Mouse (Mus musculus): ENCODE measurements around the gene Gsk3a. TPM values are rescaled to one million over a fixed set of nuclear protein-coding genes. Genes with fewer than 3 reads are reported as not detected.
A peak's percentile ranks its signal among the peaks of the same experiment; 100 is the strongest.

Gsk3a gene
- polyA plus RNA-seq, 1 experiment from 2014 or later: 13.6 TPM

DNA sequence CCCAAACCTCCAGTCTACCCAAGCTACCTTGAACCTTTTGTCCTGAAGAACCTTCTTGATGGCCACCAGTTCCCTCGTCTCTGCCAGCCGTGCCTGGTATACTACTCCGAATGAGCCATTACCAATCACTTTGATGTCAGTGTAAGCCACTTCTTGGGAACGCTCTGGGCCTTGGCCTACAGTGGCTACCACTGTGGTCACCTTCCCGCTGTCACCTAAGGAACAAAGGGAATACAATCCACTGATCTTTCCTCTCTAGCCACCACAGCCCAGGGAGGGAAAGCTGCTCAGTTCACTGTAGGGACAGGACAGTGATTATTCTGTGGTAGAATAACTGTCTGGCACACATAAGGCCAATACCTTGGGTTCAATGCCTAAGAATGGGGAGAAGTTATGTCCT, 2.1 kb downstream of the Gsk3a start:
- Histone ChIP-seq H3K27me3 (replicated peaks; ENCODE audit: control insufficient read depth, insufficient read depth, low read length) (no peaks in the 10 kb centered on the region), H3K4me1 (replicated peaks; ENCODE audit: control insufficient read depth, insufficient read depth, low read length) (peaks cover 18% of the 10 kb centered on the region), H3K27ac (ENCODE audit: low read depth) (no peak overlapping the region), H3K9ac (ENCODE audit: low read length) (no peak overlapping the region), H3K4me2 (ENCODE audit: low read length) (0 out of 2 replicates have a peak overlapping the region, but pooled peaks have one; percentile 4), H3K36me3 (ENCODE audit: control insufficient read depth, insufficient read depth, low read length) (peaks cover 51% of the 10 kb centered on the region), H3K9me3 (ENCODE audit: control insufficient read depth, low read length) (no peaks in the 10 kb centered on the region), H3K4me3 (ENCODE audit: low read depth, low read length) (no peak overlapping the region)
- ATAC-seq (replicated peaks; ENCODE audit: low FRiP score, low TSS enrichment, low read depth) (no peak), DNase-seq (ENCODE audit: low spot score) (no peak)
- 88% methylated on average over 5 of the region's 5 CpGs for WGBS

DNA sequence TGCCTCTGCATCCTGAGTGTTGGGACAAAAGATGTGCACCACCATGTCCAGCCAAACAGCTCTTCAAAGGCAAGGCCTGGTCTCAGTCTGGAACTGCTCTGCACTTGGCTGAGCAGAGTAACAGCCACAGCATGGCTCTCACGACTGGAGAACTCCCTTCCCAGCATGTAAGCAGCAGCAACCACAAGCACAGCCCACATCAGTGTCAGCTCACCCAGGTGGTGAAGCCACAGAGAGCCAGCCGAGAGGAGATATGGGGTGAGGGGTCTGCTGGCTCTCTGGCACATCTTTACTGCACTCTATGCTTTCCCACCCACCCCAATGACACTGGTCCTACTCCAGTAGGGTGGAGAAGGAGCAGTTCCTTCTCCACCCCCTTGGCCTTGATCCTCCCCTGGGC, 4.6 kb downstream of the Gsk3a start:
- ATAC-seq (replicated peaks; ENCODE audit: low FRiP score, low TSS enrichment, low read depth) (no peak), DNase-seq (ENCODE audit: low spot score) (no peak)
- 91% methylated on average over 2 of the region's 2 CpGs for WGBS
- Histone ChIP-seq H3K9me3 (ENCODE audit: control insufficient read depth, low read length) (no peaks in the 10 kb centered on the region), H3K4me2 (ENCODE audit: low read length) (no peak overlapping the region), H3K9ac (ENCODE audit: low read length) (no peak overlapping the region), H3K4me1 (replicated peaks; ENCODE audit: control insufficient read depth, insufficient read depth, low read length) (peaks cover 13% of the 10 kb centered on the region), H3K27me3 (replicated peaks; ENCODE audit: control insufficient read depth, insufficient read depth, low read length) (no peaks in the 10 kb centered on the region), H3K36me3 (ENCODE audit: control insufficient read depth, insufficient read depth, low read length) (peaks cover 71% of the 10 kb centered on the region), H3K4me3 (ENCODE audit: low read depth, low read length) (no peak overlapping the region), H3K27ac (ENCODE audit: low read depth) (no peak overlapping the region)

DNA sequence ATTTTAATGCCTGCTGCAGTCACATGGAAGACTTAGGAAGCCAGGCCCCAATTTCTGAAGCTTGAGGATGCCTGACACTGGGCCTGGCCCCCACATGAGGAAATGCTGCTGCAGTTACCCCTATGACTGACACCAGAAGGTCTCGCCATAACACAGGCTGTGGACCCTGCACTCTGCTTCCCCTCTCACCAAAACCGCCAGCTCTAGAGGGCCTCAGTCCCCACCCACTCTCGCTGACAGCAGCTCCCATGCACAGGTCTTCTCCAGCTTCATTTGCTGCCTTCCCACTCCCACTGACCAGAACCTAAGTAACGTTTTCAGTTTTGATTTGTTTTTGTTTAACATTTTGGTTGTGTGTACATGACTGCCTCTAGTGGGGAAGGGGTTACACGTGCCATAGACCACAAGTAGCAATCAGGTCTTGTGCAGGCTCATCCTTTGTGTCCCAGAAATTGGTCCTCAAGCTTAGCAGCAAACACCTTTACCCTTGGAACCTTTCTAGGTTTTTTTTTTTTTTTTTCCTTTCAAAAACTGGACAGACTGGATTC, 5.5 kb downstream of the Gsk3a start:
- DNase-seq (ENCODE audit: low spot score) (no peak), ATAC-seq (replicated peaks; ENCODE audit: low FRiP score, low TSS enrichment, low read depth) (no peak)
- 55% methylated on average over 5 of the region's 5 CpGs for whole genome bisulfite sequencing

DNA sequence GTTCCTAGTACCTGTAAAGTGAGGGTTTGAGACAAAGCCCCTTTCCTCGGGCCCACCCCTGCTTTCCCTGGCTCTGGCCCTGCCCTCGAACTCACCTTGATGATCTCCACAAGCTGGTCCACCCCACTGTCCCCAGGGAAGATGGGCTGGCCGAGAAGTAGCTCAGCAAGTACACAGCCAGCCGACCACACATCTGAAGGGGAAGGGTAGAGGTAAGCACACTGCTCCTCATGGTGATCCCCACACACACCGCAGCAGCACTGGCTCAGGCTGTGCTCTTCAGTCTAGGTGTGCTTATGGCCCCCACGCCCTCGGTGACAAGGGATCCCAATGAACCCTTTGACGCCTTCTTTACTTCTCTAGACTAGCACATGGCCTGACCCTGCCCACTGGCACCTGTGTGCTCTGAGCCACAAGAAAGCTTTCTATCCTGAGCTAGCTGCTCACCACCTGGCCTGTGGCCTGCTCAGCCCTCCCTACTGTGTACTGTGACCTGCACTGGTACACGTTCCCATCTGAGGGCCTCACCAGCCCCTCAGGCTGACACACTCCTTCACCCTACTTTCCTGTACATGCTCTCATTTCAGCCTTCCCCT, 6.9 kb downstream of the Gsk3a start:
- Histone ChIP-seq H3K36me3 (ENCODE audit: control insufficient read depth, insufficient read depth, low read length) (peaks cover 92% of the 10 kb centered on the region), H3K4me1 (replicated peaks; ENCODE audit: control insufficient read depth, insufficient read depth, low read length) (peaks cover 2% of the 10 kb centered on the region; the same call in 1 of the 2 replicates), H3K4me3 (ENCODE audit: low read depth, low read length) (no peak overlapping the region), H3K27me3 (replicated peaks; ENCODE audit: control insufficient read depth, insufficient read depth, low read length) (no peaks in the 10 kb centered on the region), H3K9me3 (ENCODE audit: control insufficient read depth, low read length) (no peaks in the 10 kb centered on the region), H3K27ac (ENCODE audit: low read depth) (no peak overlapping the region), H3K9ac (ENCODE audit: low read length) (no peak overlapping the region), H3K4me2 (ENCODE audit: low read length) (no peak overlapping the region)
- no peak for ATAC-seq (replicated peaks; ENCODE audit: low FRiP score, low TSS enrichment, low read depth)
- no peak for DNase-seq (ENCODE audit: low spot score)
- 86% methylated on average over 9 of the region's 9 CpGs for WGBS

More for the DNA sequence above, 5.5 kb downstream of the Gsk3a start:
- Histone ChIP-seq H3K9me3 (ENCODE audit: control insufficient read depth, low read length) (no peaks in the 10 kb centered on the region), H3K27ac (ENCODE audit: low read depth) (no peak overlapping the region; the same call in 1 of the 2 replicates), H3K4me2 (ENCODE audit: low read length) (no peak overlapping the region), H3K36me3 (ENCODE audit: control insufficient read depth, insufficient read depth, low read length) (peaks cover 80% of the 10 kb centered on the region), H3K4me3 (ENCODE audit: low read depth, low read length) (no peak overlapping the region), H3K4me1 (replicated peaks; ENCODE audit: control insufficient read depth, insufficient read depth, low read length) (peaks cover 13% of the 10 kb centered on the region), H3K9ac (ENCODE audit: low read length) (no peak overlapping the region), H3K27me3 (replicated peaks; ENCODE audit: control insufficient read depth, insufficient read depth, low read length) (no peaks in the 10 kb centered on the region)

DNA sequence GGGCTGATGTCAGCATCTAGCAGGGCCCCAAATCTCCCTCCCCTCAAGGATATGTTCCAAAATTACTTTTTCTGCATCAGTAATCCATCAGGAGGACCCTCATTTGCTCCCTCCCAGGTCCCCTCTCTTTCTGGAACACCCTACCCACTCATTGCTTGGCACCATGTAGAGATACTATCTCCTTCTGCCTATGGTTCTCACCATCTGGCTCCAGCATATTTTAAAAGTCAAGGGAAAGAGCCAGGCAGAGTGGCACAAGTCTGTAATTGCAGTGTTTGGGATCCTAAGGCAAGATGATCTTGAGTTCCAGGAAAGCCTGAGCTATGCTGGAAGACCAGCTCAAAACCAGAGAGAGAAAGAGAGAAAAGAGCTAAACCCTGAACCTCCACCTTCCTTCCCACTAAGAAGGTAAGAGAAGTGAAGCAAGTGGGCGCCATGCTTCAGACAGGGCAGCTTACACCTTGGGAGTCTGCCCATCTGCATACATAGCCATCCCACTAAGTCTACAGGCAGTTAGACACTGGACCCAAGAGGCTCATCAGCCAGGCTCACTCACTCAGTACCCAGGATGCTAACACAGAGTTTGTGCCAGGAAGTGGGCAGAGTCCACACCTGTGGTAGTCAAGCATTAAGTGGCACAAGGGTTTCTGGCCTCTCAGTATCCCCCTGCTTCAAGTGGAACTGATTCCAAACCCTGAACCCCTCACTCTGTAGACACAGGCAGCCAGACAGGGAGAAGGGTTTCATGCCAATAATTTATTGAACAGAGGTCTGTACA, 9.9 kb downstream of the Gsk3a start:
- Histone ChIP-seq H3K4me1 (replicated peaks; ENCODE audit: control insufficient read depth, insufficient read depth, low read length) (0 out of 2 replicates have a peak, but pooled peaks cover 3% of the 10 kb centered on the region), H3K9me3 (ENCODE audit: control insufficient read depth, low read length) (no peaks in the 10 kb centered on the region), H3K27ac (ENCODE audit: low read depth) (no peak overlapping the region), H3K4me2 (ENCODE audit: low read length) (no peak overlapping the region), H3K36me3 (ENCODE audit: control insufficient read depth, insufficient read depth, low read length) (peaks cover 92% of the 10 kb centered on the region), H3K4me3 (ENCODE audit: low read depth, low read length) (no peak overlapping the region), H3K9ac (ENCODE audit: low read length) (no peak overlapping the region), H3K27me3 (replicated peaks; ENCODE audit: control insufficient read depth, insufficient read depth, low read length) (no peaks in the 10 kb centered on the region)
- ATAC-seq (replicated peaks; ENCODE audit: low FRiP score, low TSS enrichment, low read depth) (no peak), DNase-seq (ENCODE audit: low spot score) (no peak)
- WGBS: 78% methylated on average over 1 of the region's 1 CpGs

DNA sequence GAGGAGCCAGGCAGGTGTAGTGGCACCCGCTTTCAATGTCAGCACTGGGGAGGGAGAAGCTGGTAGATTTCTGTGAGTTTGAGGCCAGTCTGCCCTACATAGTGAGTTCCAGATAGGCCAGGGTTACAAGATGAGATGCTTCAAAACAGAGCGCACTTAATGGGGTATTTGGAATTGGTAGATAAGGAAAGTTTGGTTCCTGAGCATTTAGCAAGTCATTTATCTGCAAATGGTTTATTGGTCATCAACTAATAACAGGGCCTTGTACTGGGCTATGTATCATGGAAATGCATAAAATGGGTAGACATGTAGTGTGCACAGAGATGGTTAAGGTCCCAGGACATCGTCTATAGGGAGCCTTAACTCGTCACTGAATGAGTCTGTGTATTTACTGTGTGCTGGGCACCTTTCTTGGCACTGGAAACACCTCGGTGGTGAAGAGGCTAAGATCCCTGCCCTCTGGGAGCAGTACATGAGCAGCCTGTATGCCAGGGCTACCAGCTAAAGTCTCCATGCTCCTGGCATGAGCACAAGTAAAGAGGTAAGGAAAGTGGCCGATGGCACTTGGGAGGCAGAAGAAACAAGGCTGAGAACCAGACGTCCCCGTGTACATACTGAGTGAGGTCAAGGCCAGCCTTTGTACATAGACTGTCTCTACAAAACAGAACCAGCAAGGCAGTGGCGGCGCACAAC, 15.2 kb downstream of the Gsk3a start:
- Histone ChIP-seq H3K4me3 (ENCODE audit: low read depth, low read length) (peak overlapping the region; percentile 71), H3K27ac (ENCODE audit: low read depth) (no peak overlapping the region), H3K36me3 (ENCODE audit: control insufficient read depth, insufficient read depth, low read length) (peaks cover 43% of the 10 kb centered on the region), H3K9me3 (ENCODE audit: control insufficient read depth, low read length) (no peaks in the 10 kb centered on the region), H3K4me1 (replicated peaks; ENCODE audit: control insufficient read depth, insufficient read depth, low read length) (peaks cover 29% of the 10 kb centered on the region), H3K4me2 (ENCODE audit: low read length) (peak overlapping the region; percentile 83), H3K27me3 (replicated peaks; ENCODE audit: control insufficient read depth, insufficient read depth, low read length) (no peaks in the 10 kb centered on the region), H3K9ac (ENCODE audit: low read length) (peak overlapping the region; percentile 54)
- DNase-seq (ENCODE audit: low spot score) (no peak), ATAC-seq (replicated peaks; ENCODE audit: low FRiP score, low TSS enrichment, low read depth) (no peak)
- 82% methylated on average over 10 of the region's 10 CpGs for WGBS

DNA sequence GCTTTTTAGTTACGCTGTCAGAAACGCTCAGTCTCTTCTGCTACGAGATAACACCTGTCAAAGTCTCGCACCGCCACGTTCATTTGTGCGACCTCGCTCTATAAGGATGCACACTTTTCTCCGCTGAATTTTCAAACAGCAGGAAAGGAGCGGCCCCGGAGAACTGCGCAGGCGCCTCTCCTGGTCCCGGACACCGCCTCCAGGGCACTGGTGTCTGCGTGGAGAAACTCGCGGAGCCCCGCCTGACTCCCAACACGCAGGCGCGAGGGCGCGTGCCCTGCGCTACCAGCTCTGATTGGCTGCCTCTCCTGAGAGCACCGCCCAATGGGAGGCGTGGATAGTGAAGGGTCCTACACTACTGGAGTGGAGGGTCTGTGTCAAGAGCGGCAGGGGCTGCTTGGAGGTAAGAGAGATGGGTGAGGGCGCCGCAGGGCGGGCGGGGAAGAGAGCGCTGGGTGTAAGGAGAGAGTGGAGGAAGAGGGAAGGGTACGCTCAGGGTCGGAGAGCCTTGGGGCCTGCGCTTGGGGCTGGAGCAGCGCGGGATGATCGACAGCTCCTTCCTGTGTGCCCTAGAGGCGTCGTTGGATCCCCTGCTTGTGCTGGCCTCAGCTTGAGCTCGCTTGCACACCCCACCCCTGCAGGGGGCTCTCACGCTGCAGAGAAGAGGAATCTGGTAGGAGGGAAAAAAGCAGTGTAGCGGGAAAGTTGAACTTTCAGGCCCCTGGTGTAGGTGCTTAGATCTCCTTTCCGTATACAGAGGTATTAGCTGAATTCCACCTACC, 16.4 kb downstream of the Gsk3a start, which contains the start of gene Zfp526:
Gene Zfp526, plus strand, starts transcription at position 324 of the 782 bp plus-strand sequence.
- WGBS: under 1% methylated on average over 42 of the region's 45 CpGs
- peaks cover 29% of the 10 kb centered on the region for H3K4me1 ChIP-seq (replicated peaks; ENCODE audit: control insufficient read depth, insufficient read depth, low read length)
- peak; percentile 96 for DNase-seq (ENCODE audit: low spot score)
- no peaks in the 10 kb centered on the region for H3K9me3 ChIP-seq (ENCODE audit: control insufficient read depth, low read length)
- peak; percentile 94 for ATAC-seq (replicated peaks; ENCODE audit: low FRiP score, low TSS enrichment, low read depth)
- H3K4me2 ChIP-seq (ENCODE audit: low read length): peak within 1 kb of the TSS; percentile 83
- H3K9ac ChIP-seq (ENCODE audit: low read length): peak within 1 kb of the TSS; percentile 54
- no peaks in the 10 kb centered on the region for H3K27me3 ChIP-seq (replicated peaks; ENCODE audit: control insufficient read depth, insufficient read depth, low read length)
- H3K27ac ChIP-seq (ENCODE audit: low read depth): peak within 1 kb of the TSS; percentile 68
- H3K36me3 ChIP-seq (ENCODE audit: control insufficient read depth, insufficient read depth, low read length): peaks cover 32% of the 10 kb centered on the region
- peak within 1 kb of the TSS; percentile 72 for H3K4me3 ChIP-seq (ENCODE audit: low read depth, low read length)
